Mouse (Mus musculus): ENCODE results near the gene Rora.

Rora gene

DNA sequence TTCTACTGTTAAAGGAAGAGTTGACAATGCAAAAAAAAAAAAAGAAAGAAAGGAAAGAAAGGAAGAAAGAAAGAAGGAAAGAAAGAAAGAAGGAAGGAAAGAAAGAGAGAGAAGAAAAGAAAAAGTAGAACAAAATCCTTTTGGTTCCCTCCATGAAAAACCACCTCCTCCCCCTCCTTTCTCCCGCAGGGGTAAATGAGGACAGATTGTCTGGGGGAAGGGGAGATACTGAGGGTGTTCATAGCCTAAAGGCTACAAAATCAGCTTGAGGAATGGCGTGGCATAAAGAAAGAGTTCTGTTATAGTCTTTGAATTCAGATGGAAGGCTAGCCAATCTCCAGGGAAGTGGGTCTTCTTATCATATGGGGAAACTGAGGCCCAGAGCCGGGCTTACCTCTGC, 107.3 kb downstream of the Rora start:
- no peak for DNase-seq

DNA sequence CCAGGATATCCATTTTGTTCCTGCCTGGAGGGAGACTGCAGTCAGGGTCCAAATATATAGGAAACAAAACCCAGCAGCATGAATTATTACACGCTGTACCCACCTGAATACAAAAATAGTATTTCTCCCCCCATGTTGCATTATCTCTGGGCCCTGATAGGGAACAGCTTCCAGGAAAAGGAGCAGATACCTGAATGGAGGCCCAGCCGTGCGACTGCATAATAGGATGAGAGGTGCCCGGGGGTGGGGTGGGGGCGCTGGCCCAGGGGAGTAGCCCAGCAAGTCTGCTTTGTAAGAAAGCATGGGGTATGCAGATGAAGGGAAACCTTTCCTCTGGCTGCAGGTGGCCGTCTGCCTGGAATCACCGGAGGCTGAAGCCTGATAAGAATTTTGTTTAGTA, 108.1 kb downstream of the Rora start:
- no peak for DNase-seq

DNA sequence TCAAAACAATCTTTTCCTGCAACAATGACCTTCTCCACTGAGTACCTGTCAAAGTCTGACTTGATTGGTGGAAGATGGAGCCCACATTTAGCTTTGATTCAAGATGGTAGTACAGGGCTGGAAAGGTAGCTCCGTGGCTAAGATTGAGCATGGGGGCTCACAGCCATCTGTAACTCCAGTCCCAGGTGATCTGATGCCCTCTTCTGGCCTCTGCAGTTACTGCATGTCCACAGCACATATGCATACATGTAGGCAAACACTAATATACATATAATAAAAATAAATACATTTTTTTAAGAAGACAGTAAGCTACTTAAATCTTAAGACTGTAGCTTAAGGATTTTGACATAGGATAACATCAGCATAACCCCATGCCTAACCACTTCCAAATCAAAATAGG, 112.0 kb downstream of the Rora start:
- DNase-seq, result peak; percentile 3 to 4

DNA sequence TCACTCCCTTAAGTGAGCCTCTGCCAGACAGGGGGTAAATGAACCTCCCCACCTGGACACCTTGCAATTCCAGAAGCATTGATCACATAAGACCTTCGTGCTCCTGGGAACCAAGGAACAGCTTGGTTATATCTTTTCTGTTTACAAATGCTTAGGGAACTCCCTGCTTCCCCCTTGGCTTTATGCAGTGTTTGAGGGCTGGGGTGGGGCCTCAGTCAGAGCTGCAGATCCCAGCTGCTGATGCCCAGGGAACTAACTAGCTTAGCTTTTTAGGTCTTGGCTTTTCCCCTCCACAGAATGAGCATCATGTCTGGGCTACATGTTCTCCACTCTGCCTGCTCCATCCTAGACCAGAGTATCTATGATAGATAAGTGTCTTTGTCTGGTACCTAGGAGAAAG, 116.1 kb downstream of the Rora start:
- DNase-seq, result no peak

DNA sequence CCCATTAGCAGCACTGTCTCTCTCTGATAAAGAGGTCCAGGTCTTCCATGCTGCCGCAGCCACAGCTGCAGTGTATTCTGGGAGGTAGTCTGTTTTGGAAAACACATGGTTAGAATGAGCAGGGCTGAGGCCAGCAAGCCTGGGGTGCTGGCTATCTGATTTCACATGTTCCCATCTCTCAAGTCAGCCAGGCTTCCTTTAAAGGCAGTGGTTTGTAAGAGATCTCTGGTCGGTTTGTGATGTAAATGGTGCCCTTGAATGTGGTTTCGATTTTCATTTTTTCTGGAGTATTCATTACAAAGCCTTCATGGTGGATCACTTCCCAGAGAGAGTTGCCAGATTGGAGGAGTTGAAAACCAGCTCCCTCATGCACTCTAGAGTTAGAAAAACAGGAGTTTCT, 117.8 kb downstream of the Rora start:
- DNase-seq, result no peak

DNA sequence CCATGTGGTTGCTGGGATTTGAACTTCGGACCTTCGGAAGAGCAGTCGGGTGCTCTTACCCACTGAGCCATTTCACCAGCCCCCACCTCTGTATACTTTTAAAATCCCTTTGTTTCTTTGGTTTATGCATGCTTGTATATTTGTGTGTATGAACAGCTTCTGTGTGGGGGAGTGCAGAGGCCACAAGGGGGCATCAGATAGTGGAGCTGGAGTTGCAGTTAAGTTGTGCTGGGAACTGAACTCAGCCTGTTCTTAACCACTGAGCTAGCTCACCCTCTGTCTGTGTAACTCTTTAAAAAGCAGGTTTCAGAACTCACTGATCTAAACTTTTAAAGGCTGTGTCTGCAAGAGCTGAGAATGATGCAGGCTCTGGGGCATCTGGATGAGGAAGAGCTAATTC, 120.2 kb downstream of the Rora start:
- DNase-seq, result no peak

DNA sequence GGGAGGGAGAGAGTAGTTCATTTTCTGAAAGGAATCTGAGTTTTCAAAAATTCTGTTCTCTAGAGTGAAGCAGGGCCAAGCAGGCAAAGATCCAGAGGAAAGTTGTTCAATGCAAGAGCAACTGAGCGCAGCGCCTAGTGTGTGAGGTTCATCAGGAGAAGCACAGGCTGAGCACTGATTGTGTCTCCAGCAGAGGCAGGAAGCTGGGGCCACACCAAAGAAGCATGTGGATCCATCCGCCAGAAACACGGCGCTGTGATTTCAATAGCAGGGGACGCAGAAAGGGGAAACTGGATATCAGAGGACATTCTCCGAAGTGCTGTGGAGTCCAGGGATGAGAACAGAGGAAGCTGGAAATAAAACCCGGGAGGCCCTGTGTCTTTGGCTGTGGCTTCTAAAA, 128.4 kb downstream of the Rora start:
- DNase-seq, result no peak

DNA sequence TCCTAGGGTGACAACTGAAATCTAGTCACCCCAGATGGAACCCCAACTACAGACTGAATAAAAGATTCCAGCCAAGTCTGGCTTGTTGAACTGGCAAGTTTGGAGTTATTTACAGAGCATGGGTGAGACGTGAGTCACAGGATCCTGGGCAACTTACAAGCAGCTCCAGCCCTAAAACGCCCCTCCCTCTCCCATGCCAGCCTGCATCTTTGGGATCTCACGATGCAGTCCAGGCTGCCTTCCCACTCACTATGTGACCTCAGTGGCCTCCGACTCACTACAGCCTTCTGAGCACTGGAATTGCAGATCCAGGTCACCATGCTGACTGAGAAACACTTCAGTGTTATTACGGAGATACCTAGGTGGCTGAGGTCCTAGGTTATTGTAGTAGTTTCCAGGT, 129.0 kb downstream of the Rora start:
- DNase-seq, result no peak

DNA sequence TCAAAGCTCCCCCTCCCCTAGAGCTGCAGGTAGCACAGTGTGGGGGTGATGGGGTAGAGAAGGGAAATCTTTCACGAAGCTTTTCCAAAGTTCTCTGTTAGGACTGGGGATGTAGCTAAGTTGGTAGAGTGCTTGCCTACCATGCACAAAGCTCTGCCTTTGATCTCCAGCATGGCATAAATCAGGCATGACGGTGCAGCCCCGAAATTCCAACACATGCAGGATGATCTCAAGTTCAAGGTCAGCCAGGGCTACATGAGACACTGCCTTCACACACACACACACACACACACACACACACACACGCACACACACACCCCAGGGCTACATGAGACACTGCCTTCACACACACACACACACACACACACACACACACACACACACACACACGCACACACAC, 129.7 kb downstream of the Rora start:
- no peak for DNase-seq

DNA sequence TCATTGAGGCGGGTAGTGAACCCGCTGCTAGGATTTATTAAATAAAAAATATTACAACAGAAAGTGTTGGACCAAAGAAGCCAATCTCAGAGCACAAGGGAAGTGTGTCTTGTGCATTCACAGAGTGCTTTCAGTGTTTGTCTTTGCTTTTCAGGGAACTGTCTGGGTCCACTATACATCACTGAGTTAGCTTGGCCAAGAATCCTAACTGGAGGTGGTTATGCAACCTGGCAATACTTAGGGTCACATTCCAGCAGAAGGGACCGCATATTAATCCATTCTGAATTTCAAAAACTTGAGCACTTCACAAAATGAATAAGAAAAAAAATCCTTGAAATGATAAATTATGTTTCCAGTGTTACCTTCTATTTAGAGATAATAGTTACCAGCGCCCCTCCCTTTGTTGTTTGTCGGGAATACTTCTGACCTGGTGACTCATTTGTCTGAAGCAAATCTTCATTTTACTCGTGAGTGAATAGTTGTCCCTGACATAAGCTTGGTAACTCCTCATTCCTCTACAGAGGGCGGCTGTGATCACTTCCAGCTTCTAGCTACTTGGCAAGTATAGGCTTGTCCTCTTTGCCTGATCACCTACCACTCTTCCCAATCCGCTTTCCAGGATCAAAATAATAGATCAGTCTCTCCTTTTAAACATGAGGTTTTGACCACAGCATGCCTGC, 133.2 kb downstream of the Rora start:
- no peak for DNase-seq

DNA sequence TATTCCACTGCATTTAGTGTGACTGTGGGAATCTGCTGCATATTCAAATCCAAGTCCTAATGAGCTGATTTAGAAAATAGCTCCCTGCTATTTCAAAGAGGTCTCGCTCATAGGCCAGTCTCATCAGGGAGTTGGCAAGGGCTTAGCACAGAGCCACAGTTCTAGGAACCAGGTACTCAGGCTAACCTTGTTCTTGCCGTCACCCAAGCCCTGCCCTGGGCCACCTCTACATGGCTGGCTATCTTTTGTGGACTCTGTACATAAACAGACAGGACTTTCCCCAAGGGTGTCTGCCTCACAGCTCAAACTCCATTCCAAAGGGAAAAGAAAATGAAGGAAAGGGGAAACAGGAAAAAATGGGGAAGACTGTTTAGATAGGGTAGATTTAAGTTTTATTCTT, 134.1 kb downstream of the Rora start:
- DNase-seq, result no peak

DNA sequence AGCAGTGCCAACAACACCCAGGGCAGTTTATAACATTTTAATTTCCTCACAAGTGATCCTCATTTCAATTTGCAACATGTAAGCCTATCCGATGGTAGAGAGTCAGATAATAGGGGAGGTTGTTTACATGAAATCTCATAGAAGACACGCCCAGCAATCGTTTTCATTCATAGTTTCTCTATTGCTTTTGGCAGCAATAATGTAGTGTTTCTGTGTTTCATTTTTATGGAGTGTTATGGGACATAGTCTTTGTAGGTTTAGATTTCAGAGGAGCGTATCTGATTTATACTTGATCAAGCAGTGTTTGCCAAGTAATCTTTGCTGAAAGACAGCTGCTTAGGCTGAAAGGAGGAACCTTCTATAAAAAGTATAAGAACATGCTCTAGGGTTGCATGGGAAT, 137.3 kb downstream of the Rora start:
- no peak for DNase-seq

DNA sequence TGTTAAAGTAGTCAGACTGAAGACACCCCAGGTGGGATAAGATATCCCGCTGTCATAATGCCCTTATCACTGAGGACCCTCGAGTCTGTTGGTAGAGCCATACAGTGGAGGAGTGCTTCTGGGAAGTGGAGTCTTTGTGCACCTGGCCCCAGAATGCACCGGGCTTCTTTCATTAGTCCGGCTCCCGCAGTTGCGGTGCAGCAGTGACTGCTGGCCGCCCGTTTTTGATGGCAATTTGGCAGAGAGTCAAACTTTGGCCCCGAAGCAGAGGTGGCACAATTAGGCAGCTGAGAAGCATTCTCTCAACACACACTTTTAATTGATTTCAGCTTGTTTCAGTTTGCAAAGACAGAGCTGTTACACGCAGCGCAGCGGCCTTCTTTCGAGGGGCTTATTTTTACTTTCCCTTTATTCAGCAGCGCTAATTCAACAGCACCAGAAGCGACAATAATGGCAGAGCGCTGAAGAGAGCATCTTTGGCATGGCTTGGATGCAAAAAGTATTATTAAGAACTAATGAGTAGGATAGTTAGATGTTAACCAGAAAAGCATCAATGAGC, 138.5 kb downstream of the Rora start:
- no peak for DNase-seq

DNA sequence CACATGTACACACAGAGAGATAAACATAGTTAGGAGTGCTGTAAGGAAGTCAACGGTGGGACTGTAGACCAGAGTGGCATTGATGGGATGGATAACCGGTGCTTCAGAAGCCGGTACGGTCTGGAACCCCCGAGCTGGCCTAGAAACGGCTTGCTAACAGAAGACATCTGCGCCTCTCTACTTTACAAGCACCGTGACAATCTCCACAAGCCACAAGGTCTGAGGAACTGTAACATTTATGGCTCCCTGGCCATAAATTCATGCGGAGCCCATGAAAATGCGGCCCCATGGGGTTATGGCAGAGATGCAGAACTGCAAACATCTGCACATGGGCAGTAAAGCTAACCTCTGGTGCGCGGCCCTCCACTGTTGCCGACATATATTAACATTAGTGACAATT, 141.7 kb downstream of the Rora start:
- DNase-seq, result no peak

DNA sequence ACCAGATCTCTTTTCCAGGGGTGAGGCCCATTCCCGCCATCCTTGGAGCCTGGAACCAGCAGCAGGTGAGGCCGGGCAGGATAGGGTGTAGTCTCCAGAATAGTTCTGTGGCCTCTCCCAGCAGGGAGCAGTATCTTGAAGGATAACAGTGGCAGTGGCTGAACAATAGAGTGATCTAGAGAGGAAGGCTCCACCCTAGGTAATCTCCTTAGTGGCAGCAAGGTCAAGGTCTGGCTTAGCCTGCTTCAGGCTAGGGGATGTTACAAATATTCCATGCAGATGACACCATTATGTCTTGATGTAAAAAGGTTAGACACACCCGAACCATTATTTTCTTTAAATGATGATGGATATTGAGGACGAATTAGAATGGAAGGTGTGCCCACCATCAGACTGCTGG, 144.6 kb downstream of the Rora start:
- no peak for DNase-seq

DNA sequence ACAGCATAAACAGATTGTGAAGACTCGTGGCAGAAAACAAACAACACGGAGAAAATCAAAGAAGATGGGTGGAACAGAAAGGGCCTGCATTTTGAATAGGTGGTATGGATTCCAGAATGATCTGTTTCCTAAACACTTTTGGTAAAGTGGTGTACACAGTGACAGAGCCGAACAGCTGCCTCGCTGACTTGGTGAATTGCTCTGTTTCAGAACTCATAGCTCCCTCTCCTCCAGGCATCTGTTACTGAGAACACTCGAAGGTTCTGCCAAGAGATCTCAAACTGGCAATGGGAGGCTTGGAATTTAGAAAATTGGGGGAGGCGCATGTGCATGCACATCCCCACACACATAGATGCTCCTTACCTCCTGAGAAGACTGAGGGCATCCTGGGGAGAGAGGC, 145.5 kb downstream of the Rora start:
- no peak for DNase-seq

DNA sequence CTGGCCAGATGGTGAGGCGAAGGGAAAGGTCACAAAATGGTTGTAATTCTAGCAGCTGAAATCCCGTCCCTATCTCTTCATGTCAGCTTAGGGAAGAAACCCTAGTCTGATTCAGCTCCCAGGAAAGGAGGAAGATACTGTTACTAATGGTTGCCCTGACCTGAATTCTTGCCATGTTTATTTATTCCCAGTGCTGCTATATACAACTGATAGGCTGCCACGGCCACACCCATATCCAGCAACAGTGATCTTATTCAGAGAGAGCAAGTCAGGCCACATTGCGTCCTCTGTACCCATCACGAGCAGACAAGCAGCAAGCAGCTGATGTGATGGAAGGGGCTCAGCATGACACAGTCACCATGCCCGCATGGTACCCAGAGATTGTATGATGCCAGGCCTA, 150.6 kb downstream of the Rora start:
- DNase-seq, result no peak

DNA sequence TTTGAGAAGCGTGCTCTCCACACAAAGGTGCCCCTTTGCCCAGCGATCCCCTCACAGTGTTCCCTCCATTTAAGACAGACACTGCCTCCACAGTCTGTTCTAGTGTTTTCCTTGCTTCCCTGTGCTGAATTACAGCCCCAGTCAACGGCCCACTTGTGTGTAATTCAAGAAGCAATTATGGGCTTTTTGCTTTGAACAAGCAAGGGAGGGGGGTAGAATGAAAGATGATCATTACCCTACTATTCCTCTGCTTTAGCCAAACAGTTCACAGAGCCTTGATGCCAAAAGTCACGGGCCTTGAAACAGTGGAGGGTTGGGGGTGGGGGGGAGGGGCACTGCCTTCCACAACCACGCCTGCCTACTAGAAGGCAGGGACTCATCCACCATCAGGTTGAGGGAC, 152.2 kb downstream of the Rora start:
- DNase-seq, result no peak

DNA sequence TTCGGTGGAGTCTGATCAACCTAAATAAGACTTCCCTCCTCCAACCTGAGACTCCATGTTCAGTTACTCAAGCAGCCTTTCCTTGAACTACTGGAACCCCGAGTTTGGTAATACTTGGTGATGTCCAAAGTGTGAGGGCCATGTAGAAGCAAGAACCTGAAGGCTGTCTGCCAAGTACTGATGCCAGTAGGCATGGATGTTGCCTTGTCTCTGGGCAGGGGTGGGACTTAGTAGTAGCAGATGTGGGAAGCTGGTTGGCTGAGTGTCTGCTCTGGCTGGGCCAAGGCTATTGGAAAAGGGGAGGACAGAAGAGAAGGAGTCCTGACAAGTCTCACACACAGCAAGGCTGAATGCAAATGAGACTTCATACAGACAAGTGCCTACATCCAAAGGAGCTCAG, 154.1 kb downstream of the Rora start:
- DNase-seq, result no peak

DNA sequence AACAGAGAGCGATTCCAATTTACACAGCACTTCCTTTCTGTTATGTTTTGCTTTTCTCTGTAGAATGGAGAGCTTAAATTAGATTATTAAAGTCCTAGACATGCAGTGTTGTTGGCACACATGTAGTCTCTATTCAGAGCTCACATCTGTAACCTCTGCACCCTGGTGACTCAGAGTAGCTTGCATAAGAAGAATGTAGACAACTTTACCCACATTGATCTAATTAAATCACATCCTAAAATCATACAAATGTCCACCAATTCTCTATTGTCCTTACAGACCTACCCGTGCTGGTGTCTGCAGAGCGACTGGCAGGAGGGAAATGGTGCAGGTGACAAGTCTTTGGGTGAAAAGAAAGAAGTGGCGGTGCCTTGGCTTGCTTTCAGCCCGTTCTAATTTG, 155.9 kb downstream of the Rora start:
- no peak for DNase-seq

DNA sequence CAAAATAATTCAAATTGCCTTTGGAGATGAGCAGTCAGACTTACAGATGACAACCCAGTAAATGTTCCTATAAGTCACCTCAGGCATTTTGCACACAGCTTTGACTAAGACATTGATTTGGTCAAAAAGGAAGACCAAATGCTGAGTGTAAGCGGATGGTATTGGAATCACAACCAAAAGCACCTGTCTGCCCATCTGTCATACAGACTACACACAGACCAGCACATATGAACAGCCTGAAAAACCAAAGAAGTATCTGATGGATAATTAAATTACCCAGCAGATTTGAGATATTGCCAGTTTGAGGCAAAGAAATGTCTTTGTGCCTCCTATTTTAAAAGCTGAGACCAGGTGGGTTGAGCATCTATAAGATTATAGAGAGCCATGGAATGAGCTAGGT, 161.1 kb downstream of the Rora start:
- DNase-seq, result no peak

DNA sequence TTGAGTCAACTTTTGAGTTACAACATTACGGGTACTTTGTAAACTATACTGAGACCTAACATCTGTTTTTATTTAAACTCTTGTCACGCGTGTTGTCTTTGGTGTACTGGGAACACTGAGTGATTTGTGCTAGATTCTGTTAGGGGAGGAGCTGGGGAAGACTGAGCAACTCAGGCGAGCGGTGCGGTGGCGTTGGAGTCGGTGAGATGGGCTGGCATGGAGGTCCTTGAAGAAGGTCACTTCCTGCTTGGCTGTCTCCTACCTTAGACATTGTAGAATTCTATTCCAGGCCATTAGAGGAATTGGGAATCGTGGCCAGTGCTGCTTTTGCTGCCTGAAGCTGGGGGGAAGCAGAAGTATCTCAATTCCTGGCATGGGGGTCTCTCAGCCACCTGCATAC, 162.3 kb downstream of the Rora start:
- no peak for DNase-seq

DNA sequence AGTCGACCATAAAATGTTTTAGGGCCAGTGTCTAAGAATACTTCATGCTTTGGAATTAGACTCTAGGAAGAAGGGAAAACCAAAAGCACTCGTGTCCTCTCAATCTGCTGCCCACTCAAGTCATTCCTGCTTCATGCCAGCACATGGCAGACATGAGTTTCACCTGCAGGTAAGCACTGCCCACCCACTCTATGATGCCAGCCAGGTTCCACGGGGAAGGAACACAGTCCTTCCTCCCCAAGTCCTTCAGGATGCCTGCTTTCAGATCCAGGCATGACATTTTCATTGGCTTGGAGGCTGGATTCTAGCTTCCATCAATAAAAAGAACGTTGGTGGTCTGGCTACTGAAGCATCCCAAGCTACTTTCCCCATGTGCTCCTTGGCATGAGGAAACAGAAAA, 166.4 kb downstream of the Rora start:
- DNase-seq, result no peak

DNA sequence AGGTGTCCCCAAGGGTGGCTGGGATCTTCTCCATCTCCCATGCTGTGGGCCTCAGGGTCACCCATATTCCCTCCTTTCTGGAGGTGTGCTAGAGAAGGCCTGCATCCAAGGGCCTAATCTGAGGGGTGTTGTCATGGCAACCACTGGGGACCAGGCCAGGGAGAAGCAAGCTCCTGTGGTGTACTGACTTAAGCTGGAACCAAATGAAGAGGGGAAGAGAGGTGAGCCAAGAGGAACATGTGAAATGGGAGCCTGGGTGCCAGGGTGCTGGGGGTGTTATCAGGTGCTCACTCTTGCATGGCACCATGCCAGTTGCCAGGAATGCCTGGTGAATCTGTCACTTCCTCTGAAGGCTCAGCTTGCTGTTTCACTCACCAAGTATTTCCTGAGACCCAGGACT, 166.9 kb downstream of the Rora start:
- DNase-seq, result no peak

DNA sequence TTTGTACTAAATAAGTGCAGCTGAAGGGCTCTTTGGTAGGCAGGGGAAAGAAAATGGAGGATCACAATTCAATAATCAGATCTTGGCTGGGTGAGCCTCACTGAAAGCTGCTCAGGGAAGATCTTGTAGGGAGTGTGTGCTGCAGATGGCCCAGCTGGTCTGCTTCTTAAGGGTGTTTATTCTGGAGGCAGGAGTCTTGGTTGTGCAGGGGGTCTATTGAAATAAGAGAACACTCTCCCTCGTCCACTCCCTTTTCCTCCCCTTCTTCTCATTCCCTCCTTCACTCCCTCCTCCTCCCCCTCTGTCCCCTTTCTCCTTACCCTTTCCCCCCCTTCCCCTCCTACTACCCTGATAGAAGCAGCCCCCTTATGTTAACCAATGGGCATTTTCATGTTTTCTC, 167.8 kb downstream of the Rora start:
- no peak for DNase-seq

DNA sequence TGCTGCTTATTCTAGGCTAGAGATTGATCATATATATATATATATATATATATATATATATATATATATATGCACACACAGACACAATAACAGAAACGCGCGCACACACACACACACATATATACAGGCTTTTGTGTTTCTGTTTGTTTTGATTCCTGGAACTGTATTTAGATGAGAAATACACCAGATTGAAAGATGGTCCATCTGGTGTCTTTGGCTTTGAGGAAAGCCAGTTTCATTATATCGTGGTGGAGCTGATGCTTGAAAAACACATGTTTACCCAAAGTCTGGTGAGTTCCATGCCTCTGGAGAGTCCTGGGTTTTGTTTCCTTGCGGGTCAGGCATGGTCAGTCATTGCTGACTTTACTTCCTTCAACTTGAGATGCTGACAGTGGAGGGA, 169.7 kb downstream of the Rora start:
- no peak for DNase-seq

Measured in thymus, postnatal 36 days (tissue).